Mouse (Mus musculus): Measurements from ENCODE around the gene Rps6.

The Rps6 gene

GRCm38 (mm10) chr4:86857113-86858069 lies at the start of gene Rps6:
Gene Rps6 (minus strand): TSS chr4:86857412.
- peak; percentile 97 for DNase-seq (ENCODE audit: low read depth)

DNA sequence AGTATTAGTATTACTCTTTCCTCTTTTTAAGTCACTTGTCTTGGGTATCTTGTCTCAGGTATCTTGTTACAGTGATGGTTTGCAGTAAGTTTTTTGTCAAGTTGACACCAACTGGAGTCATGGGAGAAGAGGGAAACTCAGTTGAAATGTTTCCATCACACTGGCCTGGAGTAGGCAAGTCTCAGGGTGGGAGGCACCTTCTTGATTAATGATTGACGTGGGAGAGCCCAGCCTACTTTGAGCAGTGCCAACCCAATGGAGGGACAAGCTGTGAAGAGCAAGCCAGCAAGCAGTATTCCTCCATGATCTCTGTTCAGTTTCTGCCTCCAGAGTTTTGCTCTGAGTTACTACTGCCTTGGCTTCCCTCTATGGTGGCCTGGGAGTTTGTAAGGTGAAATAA lies 48.7 kb upstream of the Rps6 start:
- DNase-seq (ENCODE audit: low read depth) = no peak

DNA sequence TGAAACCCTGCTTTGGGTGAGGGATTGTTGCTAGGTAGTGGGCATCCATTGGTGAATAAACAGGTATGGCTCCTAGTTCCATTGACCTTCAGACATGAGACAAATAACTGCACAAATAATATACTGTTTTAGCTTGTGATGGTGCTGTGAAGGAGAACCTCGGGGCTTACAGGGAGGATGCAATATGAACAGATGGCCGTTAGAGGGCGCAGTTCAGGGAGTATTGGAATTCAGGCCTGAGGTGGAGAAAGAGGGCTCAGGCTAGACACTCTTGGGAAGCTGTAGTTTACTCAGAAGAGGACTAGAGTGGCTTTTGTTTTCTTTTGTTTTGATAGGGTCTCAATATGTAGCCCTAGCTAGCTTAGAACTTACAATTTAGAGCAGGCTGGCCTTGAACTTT lies 47.8 kb upstream of the Rps6 start:
- DNase-seq (ENCODE audit: low read depth) = peak; percentile 34

DNA sequence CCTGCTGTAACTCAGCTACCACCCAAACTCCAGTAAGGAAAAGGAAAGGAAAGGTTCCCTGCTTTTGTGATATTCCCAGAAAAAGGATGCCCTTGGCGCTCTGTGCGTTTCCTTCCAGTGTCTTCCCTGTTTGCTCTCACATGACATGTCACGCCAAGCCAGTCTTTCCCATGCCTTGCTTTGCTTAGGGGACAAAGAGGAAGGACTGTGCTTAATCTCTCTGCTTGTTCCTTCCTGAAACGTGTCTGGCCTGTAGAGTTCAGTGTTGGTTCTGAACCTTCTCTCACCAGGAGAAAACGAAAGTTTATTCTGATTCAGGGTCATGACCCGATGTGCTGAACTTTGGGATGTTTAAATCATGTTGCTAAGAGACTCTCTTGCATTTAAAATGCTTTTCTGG lies 45.1 kb upstream of the Rps6 start:
- peak; percentile 44 for DNase-seq (ENCODE audit: low read depth)

GRCm38 (mm10) chr4:86898791-86899474 lies 41.7 kb upstream of the Rps6 start:
- no peak for DNase-seq (ENCODE audit: low read depth)

DNA sequence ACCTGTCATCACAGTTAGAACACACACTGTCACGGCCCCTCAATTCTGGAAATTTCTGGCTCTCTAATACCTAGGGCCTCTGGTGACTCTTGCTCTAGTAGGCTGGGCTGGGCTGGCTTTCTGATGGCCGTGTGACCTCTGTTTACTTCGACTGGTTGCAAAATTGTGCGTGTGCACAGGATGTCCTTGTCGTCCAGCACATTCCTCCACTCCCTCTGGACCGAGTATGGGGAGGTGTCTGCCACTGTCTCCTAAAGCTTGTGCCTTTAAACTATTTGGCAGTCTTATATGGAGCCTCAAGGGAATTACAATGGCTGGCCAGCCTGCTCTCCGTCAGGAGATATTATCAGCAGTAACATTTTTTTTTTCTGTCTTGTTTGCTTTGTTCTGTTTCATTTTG lies 40.2 kb upstream of the Rps6 start:
- no peak for DNase-seq (ENCODE audit: low read depth)

DNA sequence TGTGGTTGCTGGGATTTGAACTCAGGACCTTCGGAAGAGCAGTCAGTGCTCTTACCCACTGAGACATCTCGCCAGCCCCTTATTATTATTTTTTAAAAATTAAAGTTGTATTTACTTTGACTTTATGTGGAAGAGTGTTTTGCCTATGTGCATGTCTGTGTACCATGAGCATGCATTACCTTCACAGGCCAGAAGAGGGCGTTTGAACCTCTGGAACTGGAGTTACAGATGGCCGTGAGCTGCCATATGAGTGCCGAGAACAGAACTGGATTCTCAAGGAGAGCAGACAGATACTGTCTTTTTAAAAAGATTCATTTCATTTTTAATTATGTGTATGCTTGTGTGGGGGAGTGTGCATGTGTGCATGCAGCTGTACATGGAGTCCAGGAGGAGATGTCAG lies 30.7 kb upstream of the Rps6 start:
- DNase-seq (ENCODE audit: low read depth) = peak; percentile 34

GRCm38 (mm10) chr4:86886160-86886878 lies 29.1 kb upstream of the Rps6 start:
- peak; percentile 16 for DNase-seq (ENCODE audit: low read depth)

- DNase-seq (ENCODE audit: low read depth) = no peak
These were observed 28.6 kb upstream of the Rps6 start for GRCm38 (mm10) chr4:86885790-86886159.

DNA sequence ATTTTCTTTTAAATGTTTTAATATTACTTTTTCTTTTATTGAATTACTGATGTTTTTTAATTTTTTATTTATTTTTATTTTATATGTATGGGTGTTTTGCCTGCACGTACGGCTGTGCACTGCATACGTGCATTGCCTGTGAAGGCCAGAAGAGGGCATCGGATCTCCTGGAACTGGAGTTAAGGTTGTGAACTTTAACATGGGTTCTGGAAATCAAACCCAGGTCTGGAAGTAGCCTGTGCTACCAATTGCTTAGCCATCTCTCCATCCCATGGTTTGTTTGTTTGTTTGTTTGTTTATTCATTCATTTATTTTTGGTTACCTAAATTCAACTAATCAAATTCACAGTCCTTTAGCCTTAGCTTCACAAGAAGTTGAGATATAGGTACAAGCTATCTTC lies 27.7 kb upstream of the Rps6 start:
- DNase-seq (ENCODE audit: low read depth) = peak; percentile 51

DNA sequence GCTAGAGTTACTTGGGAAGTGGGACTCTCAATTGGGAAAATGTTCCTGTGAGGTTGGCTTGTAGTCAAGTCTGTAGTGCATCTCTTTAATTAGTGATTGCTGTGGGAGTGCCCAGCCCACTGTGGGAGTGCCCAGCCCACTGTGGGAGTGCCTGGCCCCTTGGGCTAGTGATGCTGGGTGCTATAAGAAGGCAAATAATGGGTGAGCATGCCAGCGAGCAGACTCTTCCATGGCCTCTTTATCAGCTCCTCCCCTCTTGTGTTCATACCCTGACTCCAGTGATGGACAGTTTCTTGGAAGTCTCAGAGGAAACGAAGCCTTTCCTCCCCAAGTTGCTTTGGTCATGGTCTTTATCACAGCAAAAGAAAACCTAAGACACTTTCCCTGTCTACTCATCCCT lies 25.2 kb upstream of the Rps6 start:
- no peak for DNase-seq (ENCODE audit: low read depth)

- no peak for DNase-seq (ENCODE audit: low read depth)
These were observed 24.0 kb upstream of the Rps6 start for GRCm38 (mm10) chr4:86881178-86881577.

DNA sequence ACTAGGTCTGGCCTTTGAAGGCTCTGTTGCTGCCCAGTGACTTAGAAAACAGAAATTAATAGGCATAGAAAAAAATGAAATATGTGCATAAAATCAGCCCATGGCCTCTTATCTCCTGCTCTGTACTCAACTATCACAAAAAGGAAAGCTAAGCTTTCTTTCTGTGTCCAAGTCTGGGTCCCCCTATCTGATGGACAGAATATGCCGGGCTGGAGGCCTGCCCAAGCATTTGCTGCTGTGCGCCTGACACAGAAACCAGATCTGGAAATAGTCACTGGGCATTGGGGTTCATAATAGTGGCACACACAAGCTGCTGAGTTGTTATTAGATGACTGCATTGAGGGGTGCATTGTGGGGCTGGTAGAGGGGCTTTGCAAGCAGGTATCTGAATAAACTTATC lies 22.3 kb upstream of the Rps6 start:
- DNase-seq (ENCODE audit: low read depth) = no peak

DNA sequence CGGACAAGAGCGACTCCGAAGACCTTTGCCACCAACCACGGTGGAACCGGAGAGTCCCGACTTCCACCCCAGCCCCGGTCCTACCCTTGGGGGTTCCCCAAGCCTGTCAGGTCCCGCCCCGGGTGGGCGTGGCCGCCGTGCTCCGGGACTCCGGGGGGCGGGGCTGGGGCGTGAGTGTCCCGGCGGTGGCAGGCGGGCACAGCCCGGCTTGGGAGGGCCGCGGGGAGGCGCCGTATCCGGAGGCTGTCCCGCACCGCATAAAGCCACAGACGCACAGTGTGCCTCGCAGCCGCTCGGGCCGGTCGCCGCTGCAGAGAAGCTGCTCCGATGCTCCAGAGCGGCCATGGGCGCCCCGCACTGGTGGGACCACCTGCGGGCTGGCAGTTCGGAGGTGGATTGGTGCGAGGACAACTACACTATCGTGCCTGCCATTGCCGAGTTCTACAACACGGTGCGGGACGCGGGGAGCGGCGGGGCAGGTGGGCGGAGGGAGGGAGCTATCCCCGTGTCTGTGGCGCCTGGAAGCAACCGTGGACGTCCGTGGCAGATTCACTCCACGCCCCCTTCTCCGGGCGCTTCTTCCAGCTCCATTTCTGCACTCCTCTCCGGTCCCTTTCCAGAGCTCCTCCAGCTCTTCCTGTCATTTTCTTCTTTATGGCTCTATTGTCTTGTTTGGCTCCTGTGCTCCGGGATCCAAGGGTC lies 17.1 kb upstream of the Rps6 start, which contains the start of gene Acer2:
Gene Acer2, plus strand, starts transcription at position 251 of the 702 bp plus-strand sequence.
- no peak for DNase-seq (ENCODE audit: low read depth)

GRCm38 (mm10) chr4:86873072-86873471 lies 15.9 kb upstream of the Rps6 start:
- DNase-seq (ENCODE audit: low read depth) = no peak

GRCm38 (mm10) chr4:86871988-86872387 lies 14.8 kb upstream of the Rps6 start:
- DNase-seq (ENCODE audit: low read depth) = no peak

DNA sequence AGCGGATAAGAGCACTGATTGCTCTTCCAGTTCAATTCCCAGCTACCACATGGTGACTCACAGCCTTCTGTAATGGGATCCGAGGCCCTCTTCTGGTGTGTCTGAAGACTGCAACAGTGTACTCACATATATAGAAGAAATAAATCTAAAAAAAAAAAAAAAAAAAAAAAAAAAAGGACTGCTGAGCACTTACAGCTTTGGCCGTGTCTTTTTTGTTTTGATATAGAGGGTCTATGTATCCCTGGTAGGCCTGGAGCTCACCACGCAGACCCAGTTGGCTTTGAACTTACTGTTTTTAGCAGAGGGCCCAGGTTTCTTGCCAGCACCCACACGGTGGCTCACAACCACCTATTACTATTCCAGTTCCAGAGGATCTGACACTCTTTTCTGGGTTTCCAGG lies 6.9 kb upstream of the Rps6 start:
- DNase-seq (ENCODE audit: low read depth) = no peak

DNA sequence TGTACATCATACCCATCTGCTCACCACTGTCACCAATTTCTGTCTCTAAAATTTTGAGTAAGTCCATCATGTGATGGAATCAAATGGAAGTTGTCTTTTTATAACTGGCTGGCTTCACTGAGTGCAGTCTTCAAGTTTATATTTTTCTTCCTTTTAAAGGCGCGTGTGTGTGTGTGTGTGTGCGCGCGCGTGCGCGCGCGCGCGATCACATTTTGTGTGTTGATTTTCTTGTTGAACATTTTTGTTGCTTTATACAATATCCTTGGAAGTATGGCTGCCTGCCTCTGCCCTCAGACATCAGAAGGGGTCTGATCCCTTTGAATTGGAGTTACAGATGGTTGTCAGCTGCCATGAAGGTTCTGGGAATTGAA lies 843 bp upstream of the Rps6 start:
- peak; percentile 4 for DNase-seq (ENCODE audit: low read depth)

GRCm38 (mm10) chr4:86856304-86857112 lies 704 bp downstream of the Rps6 start:
- DNase-seq (ENCODE audit: low read depth) = peak; percentile 27

DNA sequence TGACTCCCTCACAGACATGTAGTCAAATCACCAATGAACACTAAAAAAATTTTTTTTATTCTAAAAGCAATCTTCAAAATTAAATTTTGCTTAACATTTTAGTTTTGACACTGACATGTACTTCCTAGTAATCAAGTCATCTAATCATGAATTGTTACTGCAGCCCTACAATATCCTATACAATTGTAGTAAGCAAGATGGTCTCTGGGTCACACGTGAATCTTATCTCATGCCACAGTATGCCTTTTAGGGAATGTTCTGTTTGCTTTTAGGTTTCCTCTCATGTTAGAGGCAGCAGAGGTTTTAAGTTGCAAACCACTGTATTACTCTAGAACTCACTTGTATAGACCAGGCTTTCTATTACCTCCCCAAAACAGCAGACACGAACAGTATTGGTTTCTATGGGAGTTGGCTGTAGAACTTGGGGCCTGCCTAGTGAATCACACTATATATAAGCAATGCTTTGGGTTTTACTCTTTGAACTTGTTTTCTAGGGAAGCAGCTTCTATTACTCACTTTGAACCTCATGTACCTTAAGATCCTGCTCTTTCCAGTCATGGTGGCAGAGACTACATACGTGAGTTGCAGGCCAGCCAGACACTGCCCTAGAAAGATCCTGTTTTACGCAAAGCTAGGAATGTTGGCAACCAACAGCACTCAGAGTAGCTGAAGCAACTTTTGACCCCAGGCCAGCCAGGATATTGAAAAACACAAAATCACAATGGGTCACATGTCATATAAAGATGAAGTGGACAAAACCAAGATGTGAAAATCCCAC lies 4.2 kb downstream of the Rps6 start:
- DNase-seq (ENCODE audit: low read depth) = peak; percentile 51
